Mouse (Mus musculus): Measurements from ENCODE around the gene Rara. TPM values are rescaled to one million over a fixed set of nuclear protein-coding genes. Genes with fewer than 3 reads are reported as not detected.
A peak's percentile ranks its signal among the peaks of the same experiment; 100 is the strongest.

Rara gene
- polyA plus RNA-seq, 1 experiment, result 31.9 TPM

GRCm38 (mm10) chr11:99010124-99010523 lies 82.5 kb downstream of the Rara start:
- peaks cover 99% of the 10 kb centered on the region for H3K36me3 ChIP-seq (ENCODE audit: control insufficient read depth, insufficient read depth)
- no peak for TF ChIP-seq MAX (IDR thresholded peaks at IDR 0.05)
- no peak for TF ChIP-seq USF1 (IDR thresholded peaks at IDR 0.05; ENCODE audit: low read depth)
- no peak for TF ChIP-seq MYOD1 (IDR thresholded peaks at IDR 0.05; ENCODE audit: control insufficient read depth, insufficient read length, low read depth)
- no peak for TF ChIP-seq CEBPB (IDR thresholded peaks at IDR 0.05; ENCODE audit: low read depth)
- TF ChIP-seq CTCF (IDR thresholded peaks at IDR 0.05; ENCODE audit: control insufficient read depth, insufficient read depth, insufficient read length), result no peak

GRCm38 (mm10) chr11:99010706-99011105 lies 83.1 kb downstream of the Rara start:
- peaks cover 12% of the 10 kb centered on the region for H3K79me3 ChIP-seq (ENCODE audit: low read depth)
- H3K4me3 ChIP-seq (ENCODE audit: insufficient read depth, poor library complexity, severe bottlenecking), result no peak overlapping the region
- no peaks in the 10 kb centered on the region for H3K27me3 ChIP-seq (ENCODE audit: control insufficient read depth, insufficient read depth, insufficient read length)
- peaks cover 44% of the 10 kb centered on the region for H3K79me2 ChIP-seq (ENCODE audit: control insufficient read depth, insufficient read depth)
- peaks cover 99% of the 10 kb centered on the region for H3K36me3 ChIP-seq (ENCODE audit: control insufficient read depth, insufficient read depth)
- H3ac ChIP-seq (ENCODE audit: control insufficient read depth, insufficient read length, low read depth), result no peak overlapping the region
- TF ChIP-seq FOSL1 (IDR thresholded peaks at IDR 0.05; ENCODE audit: insufficient read depth, low read length, poor library complexity, severe bottlenecking) (no peak), USF1 (IDR thresholded peaks at IDR 0.05; ENCODE audit: low read depth) (no peak), CEBPB (IDR thresholded peaks at IDR 0.05; ENCODE audit: low read depth) (no peak), MYOD1 (IDR thresholded peaks at IDR 0.05; ENCODE audit: control insufficient read depth, insufficient read length, low read depth) (no peak), MAX (IDR thresholded peaks at IDR 0.05) (no peak), MYOG (IDR thresholded peaks at IDR 0.05; ENCODE audit: control insufficient read depth, extremely low read depth, insufficient read length) (no peak), CTCF (IDR thresholded peaks at IDR 0.05; ENCODE audit: control insufficient read depth, insufficient read depth, insufficient read length) (no peak)

More at GRCm38 (mm10) chr11:99010124-99010523, 82.5 kb downstream of the Rara start:
- Histone ChIP-seq H3K79me2 (ENCODE audit: control insufficient read depth, insufficient read depth) (peaks cover 38% of the 10 kb centered on the region), H3K79me3 (ENCODE audit: low read depth) (peaks cover 12% of the 10 kb centered on the region), H3K4me3 (ENCODE audit: insufficient read depth, poor library complexity, severe bottlenecking) (no peak overlapping the region), H3ac (ENCODE audit: control insufficient read depth, insufficient read length, low read depth) (no peak overlapping the region), H3K27me3 (ENCODE audit: control insufficient read depth, insufficient read depth, insufficient read length) (no peaks in the 10 kb centered on the region)

- H3ac ChIP-seq (ENCODE audit: control insufficient read depth, insufficient read length, low read depth), result no peak overlapping the region
- H3K79me3 ChIP-seq (ENCODE audit: low read depth), result peaks cover 27% of the 10 kb centered on the region
- peaks cover 100% of the 10 kb centered on the region for H3K36me3 ChIP-seq (ENCODE audit: control insufficient read depth, insufficient read depth)
- no peak overlapping the region for H3K4me3 ChIP-seq (ENCODE audit: insufficient read depth, poor library complexity, severe bottlenecking)
- TF ChIP-seq MYOD1 (IDR thresholded peaks at IDR 0.05; ENCODE audit: control insufficient read depth, insufficient read length, low read depth), result no peak
- TF ChIP-seq USF1 (IDR thresholded peaks at IDR 0.05; ENCODE audit: low read depth), result no peak
- no peak for TF ChIP-seq MYOG (IDR thresholded peaks at IDR 0.05; ENCODE audit: control insufficient read depth, extremely low read depth, insufficient read length)
- TF ChIP-seq MAX (IDR thresholded peaks at IDR 0.05), result no peak
- TF ChIP-seq CTCF (IDR thresholded peaks at IDR 0.05; ENCODE audit: control insufficient read depth, insufficient read depth, insufficient read length), result no peak
- TF ChIP-seq CEBPB (IDR thresholded peaks at IDR 0.05; ENCODE audit: low read depth), result no peak
- TF ChIP-seq FOSL1 (IDR thresholded peaks at IDR 0.05; ENCODE audit: insufficient read depth, low read length, poor library complexity, severe bottlenecking), result no peak
- no peaks in the 10 kb centered on the region for H3K27me3 ChIP-seq (ENCODE audit: control insufficient read depth, insufficient read depth, insufficient read length)
- H3K79me2 ChIP-seq (ENCODE audit: control insufficient read depth, insufficient read depth), result peaks cover 58% of the 10 kb centered on the region
Measured at GRCm38 (mm10) chr11:99013856-99014255, 86.2 kb downstream of the Rara start.

GRCm38 (mm10) chr11:99019844-99020243 lies 92.2 kb downstream of the Rara start:
- Histone ChIP-seq H3K4me3 (ENCODE audit: insufficient read depth, poor library complexity, severe bottlenecking) (no peak overlapping the region), H3K36me3 (ENCODE audit: control insufficient read depth, insufficient read depth) (peaks cover 82% of the 10 kb centered on the region), H3K79me3 (ENCODE audit: low read depth) (peaks cover 67% of the 10 kb centered on the region), H3K27me3 (ENCODE audit: control insufficient read depth, insufficient read depth, insufficient read length) (no peaks in the 10 kb centered on the region), H3K79me2 (ENCODE audit: control insufficient read depth, insufficient read depth) (peaks cover 80% of the 10 kb centered on the region), H3ac (ENCODE audit: control insufficient read depth, insufficient read length, low read depth) (no peak overlapping the region)
- TF ChIP-seq MYOD1 (IDR thresholded peaks at IDR 0.05; ENCODE audit: control insufficient read depth, insufficient read length, low read depth), result no peak
- TF ChIP-seq MAX (IDR thresholded peaks at IDR 0.05), result no peak
- TF ChIP-seq MYOG (IDR thresholded peaks at IDR 0.05; ENCODE audit: control insufficient read depth, extremely low read depth, insufficient read length), result no peak
- TF ChIP-seq CEBPB (IDR thresholded peaks at IDR 0.05; ENCODE audit: low read depth), result no peak
- TF ChIP-seq CTCF (IDR thresholded peaks at IDR 0.05; ENCODE audit: control insufficient read depth, insufficient read depth, insufficient read length), result no peak
- TF ChIP-seq FOSL1 (IDR thresholded peaks at IDR 0.05; ENCODE audit: insufficient read depth, low read length, poor library complexity, severe bottlenecking), result no peak
- no peak for TF ChIP-seq USF1 (IDR thresholded peaks at IDR 0.05; ENCODE audit: low read depth)

- Histone ChIP-seq H3K36me3 (ENCODE audit: control insufficient read depth, insufficient read depth) (peaks cover 56% of the 10 kb centered on the region), H3K27me3 (ENCODE audit: control insufficient read depth, insufficient read depth, insufficient read length) (no peaks in the 10 kb centered on the region), H3K79me2 (ENCODE audit: control insufficient read depth, insufficient read depth) (peaks cover 66% of the 10 kb centered on the region), H3K4me3 (ENCODE audit: insufficient read depth, poor library complexity, severe bottlenecking) (peak overlapping the region; percentile 77), H3K79me3 (ENCODE audit: low read depth) (peaks cover 60% of the 10 kb centered on the region), H3ac (ENCODE audit: control insufficient read depth, insufficient read length, low read depth) (peak overlapping the region; percentile 27)
- TF ChIP-seq CEBPB (IDR thresholded peaks at IDR 0.05; ENCODE audit: low read depth), result no peak
- no peak for TF ChIP-seq MAX (IDR thresholded peaks at IDR 0.05)
- TF ChIP-seq MYOD1 (IDR thresholded peaks at IDR 0.05; ENCODE audit: control insufficient read depth, insufficient read length, low read depth), result no peak
- no peak for TF ChIP-seq FOSL1 (IDR thresholded peaks at IDR 0.05; ENCODE audit: insufficient read depth, low read length, poor library complexity, severe bottlenecking)
- no peak for TF ChIP-seq CTCF (IDR thresholded peaks at IDR 0.05; ENCODE audit: control insufficient read depth, insufficient read depth, insufficient read length)
- no peak for TF ChIP-seq USF1 (IDR thresholded peaks at IDR 0.05; ENCODE audit: low read depth)
- no peak for TF ChIP-seq MYOG (IDR thresholded peaks at IDR 0.05; ENCODE audit: control insufficient read depth, extremely low read depth, insufficient read length)
Measured at GRCm38 (mm10) chr11:99022384-99022933, 94.8 kb downstream of the Rara start.

Data from C2C12 (cell line).